Mouse (Mus musculus): ENCODE measurements around the gene Lct. TPM values are rescaled to one million over a fixed set of nuclear protein-coding genes. Genes with fewer than 3 reads are reported as not detected.

Gene Lct
- polyA plus RNA-seq, 1 experiment from 2014 or later: 0.42 TPM

DNA sequence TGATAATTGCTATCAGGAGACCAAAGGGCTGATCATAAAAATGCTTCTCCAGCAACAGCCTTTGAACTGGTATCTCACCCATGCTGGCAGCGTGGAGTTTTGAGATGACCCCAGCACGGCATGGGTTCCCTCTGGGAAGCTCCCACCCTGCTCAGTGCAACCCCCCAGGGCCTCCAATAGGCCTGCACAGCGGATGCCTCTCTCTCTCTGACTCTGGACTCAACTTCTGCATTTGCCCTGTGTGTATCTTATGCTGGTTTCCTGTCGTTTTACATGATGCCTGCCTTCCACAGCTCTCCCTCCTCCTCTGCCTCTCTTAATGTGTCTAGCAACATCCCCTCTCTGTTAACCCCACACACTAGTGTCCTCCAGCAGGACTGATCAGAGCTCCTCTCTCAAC is 13.5 kb downstream of the Lct start:
- H3K4me2 ChIP-seq (ENCODE audit: low read depth, low read length): no peak overlapping the region
- H3K4me1 ChIP-seq (ENCODE audit: control insufficient read depth, insufficient read depth, low read length): no peaks in the 10 kb centered on the region
- ATAC-seq (ENCODE audit: low read depth): no peak
- no peaks in the 10 kb centered on the region for H3K36me3 ChIP-seq (ENCODE audit: control insufficient read depth, insufficient read depth, low read length)
- H3K9ac ChIP-seq (replicated peaks; ENCODE audit: low read depth, low read length): no peak overlapping the region
- H3K4me3 ChIP-seq (ENCODE audit: low read depth, low read length): no peak overlapping the region
- no peaks in the 10 kb centered on the region for H3K9me3 ChIP-seq (ENCODE audit: control insufficient read depth, low read length)
- H3K27ac ChIP-seq (ENCODE audit: low read depth, low read length): no peak overlapping the region
- WGBS: 72% methylated on average over 4 of the region's 4 CpGs
- no peaks in the 10 kb centered on the region for H3K27me3 ChIP-seq (ENCODE audit: control insufficient read depth, insufficient read depth, low read length)

GRCm38 (mm10) chr1:128309043-128309442 is 19.1 kb downstream of the Lct start:
- ATAC-seq (ENCODE audit: low read depth): no peak
- WGBS: 87% methylated on average over 3 of the region's 3 CpGs

GRCm38 (mm10) chr1:128303900-128304299 is 24.2 kb downstream of the Lct start:
- peak; percentile 38; the same call in 1 of the 2 replicates for ATAC-seq (ENCODE audit: low read depth)
- Histone ChIP-seq H3K4me1 (ENCODE audit: control insufficient read depth, insufficient read depth, low read length) (no peaks in the 10 kb centered on the region), H3K27ac (ENCODE audit: low read depth, low read length) (no peak overlapping the region), H3K27me3 (ENCODE audit: control insufficient read depth, insufficient read depth, low read length) (no peaks in the 10 kb centered on the region), H3K4me2 (ENCODE audit: low read depth, low read length) (no peak overlapping the region), H3K9ac (replicated peaks; ENCODE audit: low read depth, low read length) (no peak overlapping the region), H3K9me3 (ENCODE audit: control insufficient read depth, low read length) (no peaks in the 10 kb centered on the region), H3K4me3 (ENCODE audit: low read depth, low read length) (no peak overlapping the region), H3K36me3 (ENCODE audit: control insufficient read depth, insufficient read depth, low read length) (no peaks in the 10 kb centered on the region)
- WGBS: 81% methylated on average over 16 of the region's 16 CpGs

More at GRCm38 (mm10) chr1:128309043-128309442, 19.1 kb downstream of the Lct start:
- Histone ChIP-seq H3K9me3 (ENCODE audit: control insufficient read depth, low read length) (no peaks in the 10 kb centered on the region), H3K27ac (ENCODE audit: low read depth, low read length) (no peak overlapping the region), H3K9ac (replicated peaks; ENCODE audit: low read depth, low read length) (no peak overlapping the region), H3K4me3 (ENCODE audit: low read depth, low read length) (no peak overlapping the region), H3K4me1 (ENCODE audit: control insufficient read depth, insufficient read depth, low read length) (no peaks in the 10 kb centered on the region), H3K4me2 (ENCODE audit: low read depth, low read length) (no peak overlapping the region), H3K36me3 (ENCODE audit: control insufficient read depth, insufficient read depth, low read length) (no peaks in the 10 kb centered on the region), H3K27me3 (ENCODE audit: control insufficient read depth, insufficient read depth, low read length) (no peaks in the 10 kb centered on the region)

DNA sequence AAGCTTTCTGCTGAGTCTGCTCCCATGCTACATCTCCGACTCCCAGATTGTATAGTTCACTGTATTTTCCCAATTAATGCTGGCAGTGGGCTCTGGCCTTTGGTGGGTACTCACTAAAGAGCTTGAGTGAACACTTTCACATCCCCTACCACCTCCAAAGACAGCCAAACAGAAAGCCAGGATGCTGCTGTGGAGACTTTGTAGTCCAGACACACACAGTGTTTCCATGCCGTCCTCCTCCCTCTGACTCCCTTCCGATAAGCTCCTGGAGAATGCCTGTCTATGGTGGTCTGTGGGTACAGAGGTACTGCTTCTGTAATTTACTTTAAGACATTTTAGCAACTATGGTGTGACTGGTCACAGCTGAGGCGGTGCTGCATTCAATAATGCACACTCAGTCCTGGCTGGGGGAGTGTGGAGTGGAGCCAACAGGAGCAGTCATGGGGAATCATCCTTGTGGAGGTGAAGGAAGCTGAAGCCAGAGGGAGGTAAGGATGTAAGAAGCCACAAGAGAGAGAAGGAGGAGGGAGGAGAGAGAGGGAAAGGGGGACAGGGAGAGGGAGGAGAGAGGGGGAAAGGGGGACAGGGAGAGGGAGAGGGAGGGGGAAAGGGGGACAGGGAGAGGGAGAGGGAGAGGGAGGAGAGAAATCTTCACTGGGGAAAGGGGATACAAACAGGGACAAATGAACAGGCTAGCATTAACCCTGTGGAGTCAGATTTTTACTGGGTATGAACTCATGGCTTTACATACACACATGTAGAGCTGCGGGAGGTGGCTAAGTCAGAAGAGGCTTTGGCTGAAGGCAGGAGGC is 32.2 kb downstream of the Lct start:
- Histone ChIP-seq H3K4me1 (ENCODE audit: control insufficient read depth, insufficient read depth, low read length) (no peaks in the 10 kb centered on the region), H3K27ac (ENCODE audit: low read depth, low read length) (no peak overlapping the region), H3K27me3 (ENCODE audit: control insufficient read depth, insufficient read depth, low read length) (no peaks in the 10 kb centered on the region), H3K9me3 (ENCODE audit: control insufficient read depth, low read length) (no peaks in the 10 kb centered on the region), H3K9ac (replicated peaks; ENCODE audit: low read depth, low read length) (no peak overlapping the region), H3K36me3 (ENCODE audit: control insufficient read depth, insufficient read depth, low read length) (no peaks in the 10 kb centered on the region), H3K4me3 (ENCODE audit: low read depth, low read length) (no peak overlapping the region), H3K4me2 (ENCODE audit: low read depth, low read length) (no peak overlapping the region)
- peak; percentile 25; the same call in 1 of the 2 replicates for ATAC-seq (ENCODE audit: low read depth)
- WGBS: 66% methylated on average over 5 of the region's 5 CpGs

DNA sequence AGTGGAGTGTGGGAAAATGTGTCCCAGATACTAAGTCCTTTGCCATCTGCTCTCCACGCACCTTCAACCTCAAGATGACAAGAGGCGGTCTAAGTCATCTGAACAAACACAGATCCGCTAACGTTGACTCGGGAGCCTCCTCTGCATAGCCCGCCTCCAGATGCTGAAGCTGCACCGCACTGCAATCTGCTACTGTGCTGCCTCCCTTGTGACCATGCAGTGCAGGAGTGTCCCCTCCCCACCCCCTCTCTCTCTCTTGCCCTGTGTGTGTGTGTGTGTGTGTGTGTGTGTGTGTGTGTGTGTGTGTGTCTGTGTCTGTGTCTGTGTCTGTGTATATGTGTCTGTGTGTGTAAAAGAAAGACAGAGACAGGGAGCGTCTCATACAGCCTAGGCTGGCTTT is 32.8 kb downstream of the Lct start:
- Histone ChIP-seq H3K27me3 (ENCODE audit: control insufficient read depth, insufficient read depth, low read length) (no peaks in the 10 kb centered on the region), H3K27ac (ENCODE audit: low read depth, low read length) (no peak overlapping the region), H3K4me3 (ENCODE audit: low read depth, low read length) (no peak overlapping the region), H3K36me3 (ENCODE audit: control insufficient read depth, insufficient read depth, low read length) (no peaks in the 10 kb centered on the region), H3K9me3 (ENCODE audit: control insufficient read depth, low read length) (no peaks in the 10 kb centered on the region), H3K4me1 (ENCODE audit: control insufficient read depth, insufficient read depth, low read length) (no peaks in the 10 kb centered on the region), H3K9ac (replicated peaks; ENCODE audit: low read depth, low read length) (no peak overlapping the region), H3K4me2 (ENCODE audit: low read depth, low read length) (no peak overlapping the region)
- 82% methylated on average over 8 of the region's 8 CpGs for WGBS
- ATAC-seq (ENCODE audit: low read depth): no peak; the same call in 1 of the 2 replicates

DNA sequence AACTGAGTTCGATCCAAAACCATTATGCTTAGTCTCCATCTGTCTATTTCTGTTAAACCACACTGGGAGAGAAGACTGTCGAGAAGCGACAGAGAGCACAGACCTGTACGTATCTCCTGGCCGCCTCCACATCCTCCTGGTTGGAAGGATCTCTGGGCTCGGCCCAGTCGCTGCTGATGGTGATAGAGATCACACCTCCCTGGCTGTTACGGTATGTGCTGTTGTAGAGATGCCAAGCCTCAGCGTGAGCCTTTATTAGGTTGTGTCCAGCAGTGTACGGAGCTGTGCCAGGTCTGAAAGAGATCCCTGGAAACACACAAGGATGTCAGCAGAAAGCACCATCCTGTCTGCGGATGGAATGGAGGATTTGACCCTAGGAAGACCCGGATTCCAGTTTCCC is 34.6 kb downstream of the Lct start:
- Histone ChIP-seq H3K9ac (replicated peaks; ENCODE audit: low read depth, low read length) (no peak overlapping the region), H3K27ac (ENCODE audit: low read depth, low read length) (no peak overlapping the region), H3K9me3 (ENCODE audit: control insufficient read depth, low read length) (no peaks in the 10 kb centered on the region), H3K27me3 (ENCODE audit: control insufficient read depth, insufficient read depth, low read length) (no peaks in the 10 kb centered on the region), H3K4me1 (ENCODE audit: control insufficient read depth, insufficient read depth, low read length) (no peaks in the 10 kb centered on the region), H3K4me2 (ENCODE audit: low read depth, low read length) (no peak overlapping the region), H3K36me3 (ENCODE audit: control insufficient read depth, insufficient read depth, low read length) (no peaks in the 10 kb centered on the region), H3K4me3 (ENCODE audit: low read depth, low read length) (no peak overlapping the region)
- 89% methylated on average over 12 of the region's 12 CpGs for WGBS
- ATAC-seq (ENCODE audit: low read depth): no peak

- H3K4me1 ChIP-seq (ENCODE audit: control insufficient read depth, insufficient read depth, low read length): no peaks in the 10 kb centered on the region
- no peak overlapping the region for H3K4me3 ChIP-seq (ENCODE audit: low read depth, low read length)
- 86% methylated on average over 5 of the region's 5 CpGs for WGBS
- H3K27ac ChIP-seq (ENCODE audit: low read depth, low read length): no peak overlapping the region
- ATAC-seq (ENCODE audit: low read depth): no peak
- H3K9me3 ChIP-seq (ENCODE audit: control insufficient read depth, low read length): no peaks in the 10 kb centered on the region
- no peak overlapping the region for H3K9ac ChIP-seq (replicated peaks; ENCODE audit: low read depth, low read length)
- no peak overlapping the region for H3K4me2 ChIP-seq (ENCODE audit: low read depth, low read length)
- no peaks in the 10 kb centered on the region for H3K36me3 ChIP-seq (ENCODE audit: control insufficient read depth, insufficient read depth, low read length)
- H3K27me3 ChIP-seq (ENCODE audit: control insufficient read depth, insufficient read depth, low read length): no peaks in the 10 kb centered on the region
Observed at GRCm38 (mm10) chr1:128290295-128290694, 37.8 kb downstream of the Lct start.

DNA sequence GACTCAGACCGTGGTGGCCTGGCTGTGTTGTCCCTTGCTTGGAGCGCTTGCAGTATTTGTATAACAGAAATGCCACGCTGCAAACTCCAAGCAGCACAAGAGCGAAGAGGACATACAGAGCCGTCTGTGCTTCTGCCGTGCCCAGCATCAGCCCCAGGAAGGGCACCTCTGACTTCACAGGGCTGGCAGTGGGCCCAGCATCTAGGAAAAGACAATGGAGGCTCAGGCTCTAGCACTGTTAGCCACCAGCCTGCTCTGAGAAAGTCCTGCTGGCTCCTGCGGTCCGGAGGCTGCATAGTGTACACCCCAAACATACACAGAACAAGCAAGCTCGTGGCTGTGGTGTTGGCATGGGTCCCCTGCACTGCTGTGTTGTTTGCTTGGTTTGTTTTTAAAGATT is 43.0 kb downstream of the Lct start:
- Histone ChIP-seq H3K27ac (ENCODE audit: low read depth, low read length) (no peak overlapping the region), H3K27me3 (ENCODE audit: control insufficient read depth, insufficient read depth, low read length) (no peaks in the 10 kb centered on the region), H3K4me2 (ENCODE audit: low read depth, low read length) (no peak overlapping the region), H3K4me1 (ENCODE audit: control insufficient read depth, insufficient read depth, low read length) (no peaks in the 10 kb centered on the region), H3K9me3 (ENCODE audit: control insufficient read depth, low read length) (no peaks in the 10 kb centered on the region; the same call in 1 of the 2 replicates), H3K9ac (replicated peaks; ENCODE audit: low read depth, low read length) (no peak overlapping the region), H3K4me3 (ENCODE audit: low read depth, low read length) (no peak overlapping the region), H3K36me3 (ENCODE audit: control insufficient read depth, insufficient read depth, low read length) (no peaks in the 10 kb centered on the region)
- 74% methylated on average over 9 of the region's 9 CpGs for WGBS
- no peak for ATAC-seq (ENCODE audit: low read depth)

GRCm38 (mm10) chr1:128284157-128284690 is 43.9 kb downstream of the Lct start:
- 79% methylated on average over 8 of the region's 8 CpGs for WGBS
- no peaks in the 10 kb centered on the region for H3K4me1 ChIP-seq (ENCODE audit: control insufficient read depth, insufficient read depth, low read length)
- H3K27me3 ChIP-seq (ENCODE audit: control insufficient read depth, insufficient read depth, low read length): no peaks in the 10 kb centered on the region
- H3K4me3 ChIP-seq (ENCODE audit: low read depth, low read length): no peak overlapping the region
- no peak for ATAC-seq (ENCODE audit: low read depth)
- H3K27ac ChIP-seq (ENCODE audit: low read depth, low read length): no peak overlapping the region
- no peak overlapping the region for H3K9ac ChIP-seq (replicated peaks; ENCODE audit: low read depth, low read length)
- no peak overlapping the region for H3K4me2 ChIP-seq (ENCODE audit: low read depth, low read length)
- H3K36me3 ChIP-seq (ENCODE audit: control insufficient read depth, insufficient read depth, low read length): peaks cover 3% of the 10 kb centered on the region; the same call in 1 of the 2 replicates
- no peaks in the 10 kb centered on the region; the same call in 1 of the 2 replicates for H3K9me3 ChIP-seq (ENCODE audit: control insufficient read depth, low read length)
